Mouse (Mus musculus): ENCODE measurements around the gene Rnf187.

- no peak for TF ChIP-seq POLR2A (IDR thresholded peaks at IDR 0.05; ENCODE audit: low read depth, low read length)
- no peak for TF ChIP-seq CTCF (IDR thresholded peaks at IDR 0.05; ENCODE audit: borderline replicate concordance, insufficient read depth, low read length)
Measured at GRCm38 (mm10) chr11:58953351-58954169, 14.8 kb upstream of the Rnf187 start.

Measured in embryonic fibroblast, embryonic 13.5 days (primary cell).